Mouse (Mus musculus) heart, postnatal 14 days (tissue): ENCODE data around the gene Clec2e. TPM values are rescaled to one million over a fixed set of nuclear protein-coding genes. Genes with fewer than 3 reads are reported as not detected.

Experiments used
- DNase-seq, 2 experiments: peaks; one replicate each; pipeline ENCODE4 v3.0.0; 2021 to 2022
- intact Hi-C: fragments of 180-260 bp; cut with DNase I; formaldehyde crosslinking; loops from one replicate; pipeline ENCODE4 v1.15.1; 2025
- total RNA-seq, 2 experiments: library from RNA; stranded (reverse); gene quantifications; 2 replicates each; pipeline ENCODE4 v1.2.3; 2021

Gene Clec2e
- total RNA-seq, 2 experiments from 2014 or later = 0.17 TPM; not detected in 1

DNA sequence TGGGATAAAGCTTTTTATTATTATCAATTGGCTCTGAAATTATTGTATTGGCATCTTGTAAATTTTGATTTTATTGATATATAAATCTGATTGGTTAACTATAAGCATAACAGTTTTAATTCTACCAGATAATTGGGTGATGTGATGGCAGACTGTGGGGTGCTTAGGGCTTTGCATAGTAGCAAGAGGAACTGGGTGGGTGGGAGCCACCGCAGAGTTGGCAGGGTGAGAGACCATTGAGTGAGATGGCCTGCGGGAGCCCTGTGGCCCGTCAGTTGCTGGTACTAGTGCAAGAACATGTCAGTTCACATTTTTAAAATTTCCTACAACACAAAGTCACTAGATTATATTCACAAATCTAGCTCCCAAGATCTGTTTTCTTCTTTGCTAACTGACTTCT is 34.9 kb downstream of the Clec2e start:
- intact Hi-C loops = loop anchor here (1.0 kb wide), 1 partner anchor 211 kb away; no protein-coding TSS in a partner anchor
- DNase-seq = no peak

DNA sequence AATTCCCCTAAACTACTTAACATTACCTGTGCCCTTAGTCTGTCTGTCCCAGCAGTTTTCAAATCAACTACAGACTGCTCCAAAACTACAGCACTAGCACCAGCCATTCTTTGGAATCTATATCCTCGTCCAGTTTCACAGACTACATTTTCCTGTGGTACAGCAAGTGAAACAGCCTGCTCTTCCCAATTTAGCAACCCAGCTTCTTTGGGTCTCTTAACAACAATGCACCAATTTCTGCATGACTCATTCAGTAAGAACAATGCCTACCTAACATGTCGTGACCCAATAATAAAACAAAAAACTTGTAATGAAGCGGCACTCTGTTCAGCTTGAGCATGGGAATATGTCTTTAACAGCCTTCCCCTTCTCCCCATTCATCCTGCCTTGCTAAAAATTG is 35.3 kb downstream of the Clec2e start:
- no peak for DNase-seq
- intact Hi-C loops = no loop called here

DNA sequence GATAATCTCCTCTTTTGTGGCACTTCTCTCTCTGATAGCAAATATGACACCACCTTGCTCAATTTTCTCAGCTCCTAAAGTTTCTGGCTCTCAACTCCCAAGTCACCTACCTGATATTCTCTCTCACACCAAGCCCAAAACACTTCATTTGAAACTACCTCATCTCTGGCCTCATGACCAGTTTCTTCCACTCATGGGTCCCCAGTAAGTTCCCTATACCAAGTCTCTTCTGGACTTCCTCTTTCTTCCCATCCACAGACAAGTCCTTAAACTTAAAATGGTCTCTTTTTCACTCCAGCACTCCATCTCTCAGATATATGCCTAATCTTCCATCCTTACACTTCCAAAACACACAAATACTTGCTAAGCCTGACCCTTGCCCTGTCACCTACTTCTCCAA is 42.7 kb downstream of the Clec2e start:
- DNase-seq = no peak
- intact Hi-C loops = no loop called here

DNA sequence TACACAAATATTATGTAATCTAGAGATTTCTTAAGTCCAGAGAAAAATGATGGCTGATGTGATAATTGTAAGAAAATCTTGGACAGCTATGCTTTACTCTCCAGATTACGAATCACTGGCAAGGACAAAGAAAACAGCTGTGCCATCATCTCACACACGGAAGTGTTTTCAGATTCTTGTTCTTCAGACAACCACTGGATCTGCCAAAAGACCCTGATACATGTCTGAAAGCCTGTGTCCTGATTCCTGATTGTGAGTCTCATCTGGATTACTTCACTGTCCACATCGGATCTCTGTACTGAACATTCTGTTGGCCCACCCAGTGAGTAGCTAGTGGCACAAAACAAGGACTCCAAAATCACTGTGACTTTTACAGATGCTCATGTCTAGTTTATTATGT is 44.5 kb downstream of the Clec2e start:
- no peak for DNase-seq
- intact Hi-C loops = no loop called here

DNA sequence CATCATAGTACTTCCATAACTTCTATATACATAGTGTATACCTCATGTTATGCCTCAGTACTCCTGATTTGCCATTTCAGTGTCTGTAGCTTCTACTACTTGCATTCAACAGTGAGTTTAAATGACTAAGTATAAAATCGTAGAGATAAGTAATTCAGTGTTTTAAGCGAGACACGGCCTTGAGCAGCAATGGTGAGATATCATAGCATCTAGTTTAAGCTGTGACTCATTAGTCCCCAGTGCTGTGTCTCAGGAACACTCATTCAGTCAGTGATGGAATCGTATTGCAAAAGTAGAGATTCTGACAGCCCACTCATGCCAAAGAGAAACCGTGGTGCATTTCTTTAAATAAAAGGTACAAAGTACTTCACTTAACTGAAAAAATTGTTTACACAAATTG is 49.0 kb downstream of the Clec2e start:
- intact Hi-C loops = no loop called here
- DNase-seq = no peak

DNA sequence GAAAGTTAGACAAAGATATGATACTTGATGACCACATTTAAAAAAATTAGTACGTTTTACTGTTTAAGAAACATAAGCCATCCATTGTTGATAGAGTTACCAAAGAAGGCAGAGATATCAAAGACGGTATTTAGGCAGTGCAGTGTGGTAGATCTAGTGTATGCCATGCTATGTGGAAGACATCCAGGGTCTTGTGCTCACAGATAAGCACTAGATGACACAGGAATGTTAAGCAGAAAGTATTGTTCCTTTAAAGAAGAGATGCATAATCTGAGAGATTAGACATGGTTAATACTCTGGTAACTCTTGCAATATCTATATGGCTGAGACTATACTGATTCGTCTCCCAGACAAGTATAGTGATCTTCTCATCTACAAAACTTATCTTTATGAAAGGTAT is 49.6 kb downstream of the Clec2e start:
- no peak for DNase-seq
- intact Hi-C loops = no loop called here

DNA sequence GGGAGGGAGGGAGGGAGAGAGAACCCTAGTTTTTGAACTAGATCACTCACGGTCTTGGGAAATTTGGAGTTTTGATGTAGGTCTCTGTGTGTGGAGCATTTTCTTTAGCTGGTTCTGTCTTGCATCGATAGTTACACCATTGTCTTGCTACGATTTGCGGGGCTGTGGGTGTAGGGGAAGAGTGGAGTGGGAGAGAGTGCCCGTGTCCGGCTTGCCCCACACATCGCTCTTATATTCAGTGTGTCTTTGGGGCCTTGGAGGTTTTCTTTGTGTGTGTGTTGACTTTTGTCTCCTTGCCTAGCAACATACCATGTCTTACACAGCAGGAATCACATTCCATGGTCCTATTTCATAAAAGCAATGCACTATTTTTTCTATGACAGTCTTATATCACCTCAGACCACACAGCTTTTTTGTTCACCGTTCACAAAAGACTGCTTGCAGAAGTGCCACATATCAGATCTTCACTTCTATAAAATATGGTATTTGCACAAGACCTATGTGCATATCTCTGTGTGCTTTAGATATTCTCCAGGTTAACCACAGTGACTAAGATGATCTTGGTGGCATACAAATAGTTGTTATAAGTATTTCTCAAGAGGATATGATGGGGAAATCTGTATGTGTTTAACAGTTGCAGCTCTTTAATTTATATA is 51.0 kb downstream of the Clec2e start:
- DNase-seq = no peak
- intact Hi-C loops = no loop called here

DNA sequence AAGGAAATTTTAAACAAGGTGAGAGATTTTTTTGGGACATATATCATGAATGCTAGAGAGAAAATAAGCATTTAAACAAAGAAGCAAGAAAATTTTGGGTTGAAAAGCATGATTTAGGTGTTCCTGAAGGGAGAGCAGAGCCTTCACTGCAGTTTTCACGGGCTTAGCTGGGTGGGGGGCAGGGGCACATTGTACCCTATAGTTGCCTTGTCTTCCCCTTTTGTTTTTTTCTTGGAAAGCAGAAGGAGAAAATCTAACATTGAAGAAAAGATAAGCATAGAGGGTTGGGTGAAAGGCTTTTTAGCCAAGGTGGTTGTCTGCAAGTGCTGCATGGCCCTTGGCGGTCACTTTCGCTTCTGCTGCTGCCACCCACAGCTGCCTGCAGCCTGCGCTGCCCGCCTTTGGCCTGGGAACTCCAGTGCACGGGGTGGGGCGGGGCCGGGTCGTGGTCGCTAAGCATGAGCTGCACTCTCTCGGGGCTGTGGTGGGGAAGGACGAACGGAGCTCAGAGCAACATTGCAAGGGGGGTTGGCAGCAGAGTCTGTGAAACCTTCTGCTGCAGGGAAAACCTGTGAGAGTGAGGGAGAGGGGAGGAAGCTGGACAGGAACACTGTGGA is 51.7 kb downstream of the Clec2e start:
- intact Hi-C loops = no loop called here
- DNase-seq = peak; percentile 31 to 52

DNA sequence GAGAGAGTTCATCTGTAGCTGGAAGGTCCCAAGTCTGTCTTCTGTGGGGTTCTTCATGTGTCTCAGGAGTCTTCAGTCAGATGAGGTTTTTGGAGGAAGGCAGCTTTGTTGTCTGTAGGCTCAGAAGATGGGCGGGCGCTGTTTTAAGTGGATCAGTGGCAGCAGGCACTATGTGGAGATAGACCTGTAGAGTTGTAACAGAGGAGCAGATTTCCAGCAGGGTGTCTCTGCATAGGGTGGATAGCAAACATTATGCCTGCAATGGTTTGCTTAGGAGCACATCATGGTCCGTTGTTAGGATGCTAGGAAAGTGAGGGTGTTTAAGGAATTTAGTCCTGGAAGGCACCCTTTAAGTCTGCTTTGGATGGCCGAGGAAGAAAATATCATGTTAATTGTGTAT is 52.3 kb downstream of the Clec2e start:
- no peak for DNase-seq
- intact Hi-C loops = no loop called here

DNA sequence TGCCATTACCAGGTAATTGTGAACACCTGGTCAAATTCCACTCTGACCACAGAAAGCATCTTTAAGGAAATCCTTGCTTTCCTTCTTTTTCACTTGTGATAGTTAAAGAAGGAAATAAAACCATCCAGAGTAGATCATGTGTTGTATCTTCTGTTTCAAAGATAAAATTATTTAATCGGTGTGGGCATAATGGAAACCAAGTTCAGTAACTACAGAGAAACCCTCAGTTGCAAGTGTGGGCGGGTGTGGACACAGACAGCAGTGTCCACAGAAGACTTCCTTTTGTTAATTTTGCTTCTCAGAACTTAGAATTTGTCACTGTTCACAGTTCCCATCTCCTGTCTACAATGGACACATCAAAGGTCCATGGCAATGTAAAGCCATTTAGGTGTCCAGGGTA is 55.1 kb downstream of the Clec2e start, which contains the start of gene Klrb1f:
TSS of gene Klrb1f (plus strand) at position 301 of the 400 bp plus-strand sequence.
- intact Hi-C loops = no loop called here
- DNase-seq = no peak

DNA sequence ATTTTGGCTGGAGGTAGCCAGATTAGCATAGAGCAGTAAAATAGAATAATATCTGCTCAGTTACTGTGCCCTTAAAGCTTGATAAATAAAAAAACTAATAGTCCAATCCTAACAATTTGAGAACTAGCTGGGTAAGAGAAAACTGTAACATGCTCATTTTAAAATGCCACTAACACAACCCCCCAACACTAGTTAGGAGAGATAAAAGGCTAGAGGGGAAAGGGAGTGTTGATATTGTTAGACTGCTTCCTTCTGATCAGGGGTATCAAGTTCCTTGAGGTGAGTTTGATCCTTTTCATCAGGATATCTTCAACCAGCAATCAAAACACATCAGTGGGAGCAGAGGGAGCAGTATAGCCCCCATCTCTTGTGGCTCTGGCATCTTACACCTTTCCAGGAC is 58.2 kb downstream of the Clec2e start:
- intact Hi-C loops = no loop called here
- no peak for DNase-seq

Other genes starting within 250 kb of the Clec2e start
- under 1 TPM; 0.19 to 0.68 TPM for gene Clec2i, start 213.3 kb downstream of the Clec2e start, total RNA-seq
- gene BC035044, start 209.8 kb downstream of the Clec2e start, total RNA-seq = under 1 TPM; 0.45 to 0.93 TPM
- gene Clec2g, start 166.5 kb downstream of the Clec2e start, total RNA-seq = 1 to 10 TPM; 2.7 to 3.4 TPM
- gene Klrb1f, start 55.0 kb downstream of the Clec2e start, total RNA-seq = under 1 TPM in 1 of 2 experiments, not detected in 1; 0.17 TPM
- gene Clec2d, start 79.7 kb upstream of the Clec2e start, total RNA-seq = 10 to 100 TPM; 43.5 to 46.0 TPM
- gene Cd69, start 174.5 kb upstream of the Clec2e start, total RNA-seq = 1 to 10 TPM in 1 of 2 experiments, under 1 TPM in 1; 0.22 to 1.4 TPM
- not detected for gene 4922502D21Rik, start 230.9 kb upstream of the Clec2e start, total RNA-seq
- under 1 TPM; 0.73 to 0.74 TPM for gene Clec12a, start 241.8 kb upstream of the Clec2e start, total RNA-seq